Mouse (Mus musculus) bone marrow macrophage, adult 2 months (primary cell): ENCODE measurements around the gene Disp1.

Experiments used
- CTCF ChIP-seq: IDR thresholded peaks from 2 replicates; pipeline ENCODE4 v1.5.1; 2012; ENCODE audit warnings: low read depth, mild to moderate bottlenecking, low read length, moderate library complexity
- POLR2A ChIP-seq: IDR thresholded peaks from 2 replicates; pipeline ENCODE4 v1.6.1; 2012; ENCODE audit warnings: mild to moderate bottlenecking, low read depth, low read length, borderline replicate concordance

DNA sequence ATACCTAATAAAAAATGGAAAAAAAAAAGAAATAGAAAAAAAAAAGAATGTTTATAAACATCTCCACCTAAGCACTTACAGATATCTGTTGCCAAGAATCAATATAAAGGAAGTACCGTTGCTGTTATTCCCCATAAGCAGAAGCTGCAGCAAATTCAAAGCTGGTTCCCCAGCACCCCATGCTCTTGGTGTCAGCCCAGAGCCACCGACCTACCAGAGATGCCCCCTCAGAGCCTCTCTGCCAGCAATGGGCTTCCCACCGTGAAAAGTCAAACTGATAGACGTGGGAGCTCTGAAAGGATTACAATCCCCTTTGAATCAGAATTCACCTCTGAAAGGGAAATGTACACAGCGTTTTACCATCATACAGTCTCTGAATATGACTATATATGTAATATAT lies 78.8 kb downstream of the Disp1 start:
- TF ChIP-seq CTCF (no peak), POLR2A (no peak)
